Mouse (Mus musculus) liver, adult 2 months (tissue): ENCODE results near the gene Cxcr5.

Experiments used
- CTCF ChIP-seq: fragments of 200-500 bp; IDR thresholded peaks from 2 replicates; pipeline ENCODE4 v1.5.1; 2011; ENCODE audit warnings: low read depth, low read length, control low read depth
- POLR2A ChIP-seq: fragments of 200-500 bp; IDR thresholded peaks from 2 replicates; pipeline ENCODE4 v1.6.1; 2011; ENCODE audit warnings: low read length, control low read depth; ENCODE audit not compliant: insufficient read depth; ENCODE audit errors: extremely low read depth

DNA sequence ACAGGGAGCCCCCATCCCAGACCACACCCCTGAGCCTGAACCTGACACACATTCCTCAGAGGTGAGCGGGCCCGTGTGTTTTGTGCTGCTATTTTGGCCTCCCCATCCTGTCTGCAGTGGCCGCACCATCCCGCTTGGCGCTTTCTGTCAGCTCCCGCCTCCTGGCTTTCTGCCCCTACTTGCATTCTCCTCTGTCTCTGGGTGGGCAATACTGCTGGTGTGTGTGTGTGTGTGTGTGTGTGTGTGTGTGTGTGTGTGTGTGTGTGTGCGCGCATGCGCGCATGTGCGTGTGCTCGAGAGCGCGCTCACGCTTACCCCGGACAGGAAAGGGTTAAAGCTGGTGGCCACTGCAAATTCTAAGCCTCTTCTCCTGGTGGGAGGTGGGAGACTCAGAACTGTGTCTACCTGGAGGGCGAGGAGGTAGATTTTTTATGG lies 72.0 kb downstream of the Cxcr5 start:
- TF ChIP-seq POLR2A, result no peak
- no peak for TF ChIP-seq CTCF
